Mouse (Mus musculus) right cerebral cortex, adult 2 months (tissue): ENCODE data around the gene Parg.
A peak's percentile ranks its signal among the peaks of the same experiment; 100 is the strongest.

Experiments used
- DNase-seq, 2 experiments: peaks; one replicate each; pipeline ENCODE4 v3.0.0; 2021 to 2022; ENCODE audit warnings: low spot score in 2 of 2

Parg gene

DNA sequence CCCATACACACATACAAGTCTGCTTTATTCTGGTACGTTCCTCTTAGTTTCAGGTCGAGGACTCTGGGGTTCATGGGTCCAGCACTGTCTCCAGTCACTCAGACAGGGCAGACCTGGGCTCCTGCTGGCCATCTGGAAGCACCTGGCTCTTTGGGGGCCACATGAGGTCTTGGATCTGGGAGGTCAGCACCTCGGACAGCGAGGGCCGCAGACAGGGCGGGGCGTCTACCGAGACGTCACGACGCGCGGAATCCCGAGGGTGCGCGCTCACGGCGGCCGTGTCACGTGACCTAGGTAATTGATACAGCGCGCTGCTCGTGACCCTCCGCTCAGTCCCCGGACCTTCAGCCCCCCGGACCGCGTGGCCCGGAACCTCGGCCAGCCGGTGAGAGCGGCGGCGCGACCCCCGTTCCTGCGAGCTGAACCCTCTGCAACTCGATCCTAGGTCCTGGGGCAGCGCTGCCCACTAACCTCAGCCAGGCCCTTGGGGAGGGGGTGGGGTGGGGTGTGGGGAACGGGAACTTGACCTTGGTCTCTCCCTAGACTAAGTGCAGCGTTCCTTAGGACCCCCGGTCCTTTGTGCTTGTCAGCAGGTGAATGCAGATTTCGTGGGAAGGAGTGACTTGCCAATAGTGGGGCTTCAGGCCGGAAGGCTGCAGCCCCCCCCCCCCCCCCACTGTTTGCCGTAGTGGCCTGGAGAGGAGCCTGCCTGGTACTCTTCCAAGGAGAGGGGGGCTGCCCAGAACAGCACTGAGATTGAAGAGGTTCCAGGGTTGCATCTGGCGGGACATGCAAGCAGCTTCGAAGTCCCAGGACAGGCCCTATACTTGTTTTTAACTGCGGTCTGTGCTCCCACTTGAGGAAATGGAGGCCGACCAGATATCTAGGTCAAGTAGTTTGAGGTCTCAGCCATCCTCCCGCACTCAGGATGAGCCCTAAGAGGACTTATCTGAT is 120.3 kb downstream of the Parg start, which contains the start of gene Ogdhl:
Ogdhl (plus strand) TSS at position 288 of the 954 bp plus-strand sequence.
- DNase-seq = peak; percentile 81 to 82

DNA sequence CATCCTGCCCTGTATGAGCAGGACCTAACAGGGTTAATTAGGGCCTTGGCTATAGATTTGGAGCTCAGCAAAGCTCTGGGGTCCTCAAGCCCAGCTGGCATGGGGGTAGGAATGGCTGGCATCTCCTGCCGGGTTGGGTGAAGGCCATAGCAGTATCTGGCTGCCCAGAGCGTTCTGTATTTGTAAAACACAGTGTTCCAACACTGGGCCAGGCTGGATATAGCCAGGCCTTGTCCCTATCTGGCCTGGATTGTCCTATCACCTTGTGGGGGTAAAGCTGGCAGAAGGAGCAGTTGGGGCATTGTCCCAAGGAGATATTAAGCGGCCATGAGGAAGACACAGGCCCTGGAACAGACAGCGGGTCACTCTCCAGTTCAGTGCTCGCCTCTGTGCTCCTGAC is 121.5 kb downstream of the Parg start:
- no peak for DNase-seq

DNA sequence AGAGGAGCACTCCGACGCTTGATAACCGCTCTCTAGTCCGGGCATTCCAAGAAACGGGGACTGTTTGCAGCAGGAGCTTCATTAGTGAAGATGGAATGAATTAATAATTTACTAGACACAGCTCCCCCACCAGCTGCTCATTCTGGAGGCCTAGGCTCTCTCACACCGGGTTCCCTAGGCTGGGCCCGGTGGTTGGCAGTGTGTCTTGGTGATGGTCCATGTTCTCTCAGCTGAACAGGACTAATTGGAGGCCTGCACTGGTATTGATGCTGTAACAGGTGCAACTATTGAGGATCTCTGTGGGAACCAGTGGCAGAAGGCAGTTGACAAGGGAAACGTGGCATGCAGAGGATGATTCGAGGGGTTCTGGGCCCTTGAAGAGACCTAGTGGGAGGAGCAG is 125.6 kb downstream of the Parg start:
- no peak for DNase-seq

- no peak for DNase-seq
Measured at GRCm38 (mm10) chr14:32332515-32333445, 131.0 kb downstream of the Parg start.

DNA sequence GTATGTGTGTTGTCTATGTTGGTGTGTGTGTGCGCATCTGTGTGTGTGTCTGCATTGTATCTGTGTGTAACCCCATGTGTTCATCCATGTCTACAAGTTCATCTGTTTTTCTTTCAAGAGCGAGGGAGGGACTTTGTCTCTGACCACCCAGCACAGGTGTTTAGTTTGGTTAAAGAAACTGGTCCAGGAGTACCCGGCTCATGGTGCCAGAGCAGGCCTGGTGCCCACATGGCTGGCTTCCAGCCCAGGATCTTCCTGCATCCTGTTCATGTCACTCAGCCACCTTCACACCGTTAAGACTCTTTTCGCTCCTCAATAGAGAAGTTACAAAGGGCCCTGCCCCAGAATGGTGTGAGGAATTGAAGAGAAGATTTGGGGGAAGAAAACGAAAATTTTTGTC is 134.3 kb downstream of the Parg start:
- no peak for DNase-seq

GRCm38 (mm10) chr14:32336547-32336946 is 134.8 kb downstream of the Parg start:
- DNase-seq = no peak

- no peak for DNase-seq
Measured at GRCm38 (mm10) chr14:32341823-32342222, 140.1 kb downstream of the Parg start.

DNA sequence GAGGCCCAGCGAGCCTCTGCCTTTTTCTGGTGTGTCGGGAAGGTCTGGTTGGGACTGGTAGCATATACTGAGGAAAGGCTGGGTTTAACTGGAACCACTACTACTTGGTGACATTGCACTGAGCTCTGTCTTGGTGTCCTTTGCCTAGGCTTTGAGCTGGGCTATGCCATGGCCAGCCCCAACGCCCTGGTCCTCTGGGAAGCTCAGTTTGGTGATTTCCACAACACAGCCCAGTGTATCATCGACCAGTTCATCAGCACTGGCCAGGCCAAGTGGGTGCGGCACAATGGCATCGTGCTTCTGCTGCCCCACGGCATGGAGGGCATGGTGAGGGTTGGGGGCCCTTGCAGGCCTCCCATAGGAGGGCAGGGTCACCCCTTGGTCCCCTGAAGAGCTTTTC is 142.4 kb downstream of the Parg start:
- DNase-seq = no peak

GRCm38 (mm10) chr14:32344694-32345093 is 142.9 kb downstream of the Parg start:
- DNase-seq = no peak
